Mouse (Mus musculus): ENCODE data around the gene Far1. TPM values are rescaled to one million over a fixed set of nuclear protein-coding genes. Genes with fewer than 3 reads are reported as not detected.

Far1 gene
- polyA plus RNA-seq, 1 experiment from 2014 or later, result 79.5 TPM

- Histone ChIP-seq H3K4me1 (no peaks in the 10 kb centered on the region), H3K36me3 (replicated peaks) (no peaks in the 10 kb centered on the region), H3K4me3 (no peak overlapping the region), H3K27me3 (replicated peaks; ENCODE audit: low read depth, poor library complexity, severe bottlenecking) (no peaks in the 10 kb centered on the region), H3K27ac (replicated peaks) (no peak overlapping the region), H3K9me3 (no peaks in the 10 kb centered on the region)
- DNase-seq (ENCODE audit: low spot score), result no peak
- WGBS, result 74% methylated on average over 2 of the region's 2 CpGs
Measured at GRCm38 (mm10) chr7:113582111-113582510, 68.5 kb downstream of the Far1 start.

GRCm38 (mm10) chr7:113589211-113589610, 75.6 kb downstream of the Far1 start:
- Histone ChIP-seq H3K36me3 (replicated peaks) (no peaks in the 10 kb centered on the region), H3K4me3 (no peak overlapping the region), H3K9me3 (no peaks in the 10 kb centered on the region), H3K4me1 (0 out of 2 replicates have a peak, but pooled peaks cover 1% of the 10 kb centered on the region), H3K27ac (replicated peaks) (no peak overlapping the region), H3K27me3 (replicated peaks; ENCODE audit: low read depth, poor library complexity, severe bottlenecking) (no peaks in the 10 kb centered on the region)
- no peak for DNase-seq (ENCODE audit: low spot score)
- 89% methylated on average over 2 of the region's 2 CpGs for WGBS

- no peaks in the 10 kb centered on the region for H3K36me3 ChIP-seq (replicated peaks)
- H3K4me3 ChIP-seq, result no peak overlapping the region
- H3K9me3 ChIP-seq, result no peaks in the 10 kb centered on the region
- no peak overlapping the region for H3K27ac ChIP-seq (replicated peaks)
- H3K27me3 ChIP-seq (replicated peaks; ENCODE audit: low read depth, poor library complexity, severe bottlenecking), result no peaks in the 10 kb centered on the region
- H3K4me1 ChIP-seq, result 0 out of 2 replicates have a peak, but pooled peaks cover 3% of the 10 kb centered on the region
- no peak for DNase-seq (ENCODE audit: low spot score)
- WGBS, result 31% methylated on average over 1 of the region's 1 CpGs
Measured at GRCm38 (mm10) chr7:113590330-113590729, 76.7 kb downstream of the Far1 start.

GRCm38 (mm10) chr7:113591084-113591483, 77.5 kb downstream of the Far1 start:
- no peak for DNase-seq (ENCODE audit: low spot score)
- Histone ChIP-seq H3K9me3 (no peaks in the 10 kb centered on the region), H3K27me3 (replicated peaks; ENCODE audit: low read depth, poor library complexity, severe bottlenecking) (no peaks in the 10 kb centered on the region), H3K4me1 (0 out of 2 replicates have a peak, but pooled peaks cover 3% of the 10 kb centered on the region), H3K4me3 (no peak overlapping the region), H3K36me3 (replicated peaks) (no peaks in the 10 kb centered on the region), H3K27ac (replicated peaks) (no peak overlapping the region)
- 62% methylated on average over 1 of the region's 1 CpGs for WGBS

GRCm38 (mm10) chr7:113591557-113592354, 78.1 kb downstream of the Far1 start:
- Histone ChIP-seq H3K4me1 (0 out of 2 replicates have a peak, but pooled peaks cover 3% of the 10 kb centered on the region), H3K4me3 (no peak overlapping the region), H3K36me3 (replicated peaks) (no peaks in the 10 kb centered on the region), H3K27me3 (replicated peaks; ENCODE audit: low read depth, poor library complexity, severe bottlenecking) (no peaks in the 10 kb centered on the region), H3K27ac (replicated peaks) (no peak overlapping the region), H3K9me3 (no peaks in the 10 kb centered on the region)
- 84% methylated on average over 9 of the region's 9 CpGs for WGBS
- DNase-seq (ENCODE audit: low spot score), result no peak

- H3K4me1 ChIP-seq, result 0 out of 2 replicates have a peak, but pooled peaks cover 3% of the 10 kb centered on the region
- no peak for DNase-seq (ENCODE audit: low spot score)
- no peak overlapping the region for H3K4me3 ChIP-seq
- no peaks in the 10 kb centered on the region for H3K36me3 ChIP-seq (replicated peaks)
- H3K9me3 ChIP-seq, result no peaks in the 10 kb centered on the region
- 90% methylated on average over 9 of the region's 9 CpGs for WGBS
- no peaks in the 10 kb centered on the region for H3K27me3 ChIP-seq (replicated peaks; ENCODE audit: low read depth, poor library complexity, severe bottlenecking)
- 0 out of 2 replicates have a peak overlapping the region, but pooled peaks have one; percentile 30 for H3K27ac ChIP-seq (replicated peaks)
Measured at GRCm38 (mm10) chr7:113592696-113593095, 79.1 kb downstream of the Far1 start.

- Histone ChIP-seq H3K4me1 (0 out of 2 replicates have a peak, but pooled peaks cover 3% of the 10 kb centered on the region), H3K9me3 (no peaks in the 10 kb centered on the region), H3K27me3 (replicated peaks; ENCODE audit: low read depth, poor library complexity, severe bottlenecking) (no peaks in the 10 kb centered on the region), H3K27ac (replicated peaks) (no peak overlapping the region), H3K4me3 (no peak overlapping the region), H3K36me3 (replicated peaks) (no peaks in the 10 kb centered on the region)
- peak; percentile 52 for DNase-seq (ENCODE audit: low spot score)
- 0% methylated on average over 3 of the region's 3 CpGs for WGBS
Measured at GRCm38 (mm10) chr7:113594363-113594762, 80.7 kb downstream of the Far1 start.

GRCm38 (mm10) chr7:113597231-113597630, 83.6 kb downstream of the Far1 start:
- Histone ChIP-seq H3K27ac (replicated peaks) (no peak overlapping the region), H3K4me3 (no peak overlapping the region), H3K36me3 (replicated peaks) (no peaks in the 10 kb centered on the region), H3K9me3 (no peaks in the 10 kb centered on the region), H3K27me3 (replicated peaks; ENCODE audit: low read depth, poor library complexity, severe bottlenecking) (no peaks in the 10 kb centered on the region), H3K4me1 (peaks cover 13% of the 10 kb centered on the region)
- no peak for DNase-seq (ENCODE audit: low spot score)

GRCm38 (mm10) chr7:113601803-113602202, 88.2 kb downstream of the Far1 start:
- Histone ChIP-seq H3K27ac (replicated peaks) (no peak overlapping the region), H3K9me3 (no peaks in the 10 kb centered on the region), H3K36me3 (replicated peaks) (no peaks in the 10 kb centered on the region), H3K4me1 (peaks cover 10% of the 10 kb centered on the region), H3K27me3 (replicated peaks; ENCODE audit: low read depth, poor library complexity, severe bottlenecking) (no peaks in the 10 kb centered on the region), H3K4me3 (no peak overlapping the region)
- 82% methylated on average over 3 of the region's 3 CpGs for WGBS
- DNase-seq (ENCODE audit: low spot score), result no peak

- Histone ChIP-seq H3K4me1 (peaks cover 6% of the 10 kb centered on the region; the same call in 1 of the 2 replicates), H3K27ac (replicated peaks) (no peak overlapping the region), H3K36me3 (replicated peaks) (no peaks in the 10 kb centered on the region), H3K9me3 (no peaks in the 10 kb centered on the region), H3K4me3 (no peak overlapping the region), H3K27me3 (replicated peaks; ENCODE audit: low read depth, poor library complexity, severe bottlenecking) (no peaks in the 10 kb centered on the region)
- peak; percentile 30 for DNase-seq (ENCODE audit: low spot score)
- 40% methylated on average over 9 of the region's 9 CpGs for WGBS
Measured at GRCm38 (mm10) chr7:113607928-113608327, 94.3 kb downstream of the Far1 start.

GRCm38 (mm10) chr7:113609027-113609705, 95.5 kb downstream of the Far1 start:
- no peak overlapping the region for H3K27ac ChIP-seq (replicated peaks)
- peaks cover 6% of the 10 kb centered on the region; the same call in 1 of the 2 replicates for H3K4me1 ChIP-seq
- no peaks in the 10 kb centered on the region for H3K9me3 ChIP-seq
- H3K27me3 ChIP-seq (replicated peaks; ENCODE audit: low read depth, poor library complexity, severe bottlenecking), result no peaks in the 10 kb centered on the region
- H3K36me3 ChIP-seq (replicated peaks), result no peaks in the 10 kb centered on the region
- 24% methylated on average over 8 of the region's 8 CpGs for WGBS
- no peak overlapping the region for H3K4me3 ChIP-seq
- peak; percentile 54 for DNase-seq (ENCODE audit: low spot score)

GRCm38 (mm10) chr7:113612628-113613027, 99.0 kb downstream of the Far1 start:
- no peak for DNase-seq (ENCODE audit: low spot score)
- Histone ChIP-seq H3K36me3 (replicated peaks) (no peaks in the 10 kb centered on the region), H3K4me1 (peaks cover 6% of the 10 kb centered on the region; the same call in 1 of the 2 replicates), H3K9me3 (no peaks in the 10 kb centered on the region), H3K27ac (replicated peaks) (no peak overlapping the region), H3K27me3 (replicated peaks; ENCODE audit: low read depth, poor library complexity, severe bottlenecking) (no peaks in the 10 kb centered on the region), H3K4me3 (no peak overlapping the region)
- 81% methylated on average over 4 of the region's 4 CpGs for WGBS
